12 mouse cellular contexts compared by ENCODE assay signal in genomic region chr4:133052995-133053572, GRCm38 (mm10). TPM values are rescaled to one million over a fixed set of nuclear protein-coding genes. Genes with fewer than 3 reads are reported as not detected.
DNase-seq lines count a peak whose midpoint lies in the region; ATAC-seq lines count a peak whose summit lies in the region.
"Had no signal": no experiment of that assay in that cellular context is flagged by ENCODE, and none has a peak within 500 bp of the region (broad histone marks: within the 10 kb centered on the region; RNA-seq: fewer than 3 reads in every experiment).

No protein-coding gene starts in this region.

- no peaks in the 10 kb centered on the region for H3K27me3 ChIP-seq in heart, embryonic 13.5 days (replicated peaks)
- no peaks in the 10 kb centered on the region for H3K27me3 ChIP-seq in megakaryocyte, embryonic 14.5 days (replicated peaks)
- no peaks in the 10 kb centered on the region for H3K27me3 ChIP-seq in hindbrain, embryonic 16.5 days (replicated peaks; ENCODE audit: control insufficient read depth, insufficient read depth, low read length)
- no peaks in the 10 kb centered on the region for H3K27me3 ChIP-seq in stomach, embryonic 15.5 days (replicated peaks)
- H3K27me3 ChIP-seq: neural tube, embryonic 12.5 days had no signal

- ATAC-seq in heart, embryonic 13.5 days (ENCODE audit: extremely low read depth, insufficient number of reproducible peaks, low FRiP score, low TSS enrichment): no peak
- ATAC-seq in megakaryocyte, adult 5-6 weeks (ENCODE audit: poor library complexity, severe bottlenecking): no peak
- no peak for ATAC-seq in hindbrain, embryonic 16.5 days
- ATAC-seq in stomach, embryonic 15.5 days (ENCODE audit: insufficient read depth, low FRiP score, low read depth): no peak
- ATAC-seq: lung, postnatal 0 days had no signal

- peak overlapping the region; percentile 75 for H3K9ac ChIP-seq in heart, embryonic 13.5 days
- no peak overlapping the region for H3K9ac ChIP-seq in hindbrain, embryonic 16.5 days (ENCODE audit: low read depth, low read length)
- no peak overlapping the region for H3K9ac ChIP-seq in stomach, embryonic 15.5 days
- H3K9ac ChIP-seq: neural tube, embryonic 12.5 days had no signal

- no peak overlapping the region for H3K4me3 ChIP-seq in heart, embryonic 13.5 days
- peak overlapping the region; percentile 26 for H3K4me3 ChIP-seq in megakaryocyte, embryonic 14.5 days (replicated peaks)
- no peak overlapping the region for H3K4me3 ChIP-seq in hindbrain, embryonic 16.5 days (ENCODE audit: low read length)
- no peak overlapping the region for H3K4me3 ChIP-seq in stomach, embryonic 15.5 days (replicated peaks)
- H3K4me3 ChIP-seq: neural tube, embryonic 12.5 days had no signal

- DNase-seq in heart, postnatal 25 days (ENCODE audit: low spot score): no peak
- no peak for DNase-seq in right cerebral cortex, adult 2 months (ENCODE audit: low spot score in 2 of 2)
- DNase-seq in testis, postnatal 10 days (ENCODE audit: low spot score): no peak
- DNase-seq: kidney, postnatal 25 days; right cerebral cortex, postnatal 25 days had no signal

- peak overlapping the region; percentile 96 for H3K27ac ChIP-seq in heart, embryonic 13.5 days (replicated peaks)
- peak overlapping the region; percentile 16; the same call in 1 of the 2 replicates for H3K27ac ChIP-seq in hindbrain, embryonic 16.5 days (ENCODE audit: low read depth, low read length)
- H3K27ac ChIP-seq in stomach, embryonic 15.5 days: peak overlapping the region; percentile 13; the same call in 1 of the 2 replicates
- H3K27ac ChIP-seq: neural tube, embryonic 12.5 days had no signal

- 67% methylated on average over 13 of the region's 13 CpGs for WGBS in heart, embryonic 13.5 days
- 79% methylated on average over 13 of the region's 13 CpGs for WGBS in hindbrain, embryonic 16.5 days
- WGBS in stomach, embryonic 15.5 days: 66% methylated on average over 13 of the region's 13 CpGs

- intact Hi-C loops in heart, postnatal 25 days (cut with DNase I): no loop called here

- no peak overlapping the region for H3K4me2 ChIP-seq in heart, embryonic 13.5 days
- no peak overlapping the region for H3K4me2 ChIP-seq in hindbrain, embryonic 16.5 days (ENCODE audit: low read length)
- no peak overlapping the region for H3K4me2 ChIP-seq in stomach, embryonic 15.5 days
- H3K4me2 ChIP-seq: neural tube, embryonic 12.5 days had no signal

- H3K36me3 ChIP-seq in heart, embryonic 13.5 days: peaks cover 21% of the 10 kb centered on the region
- peaks cover 78% of the 10 kb centered on the region for H3K36me3 ChIP-seq in megakaryocyte, embryonic 14.5 days (replicated peaks; ENCODE audit: low read length)
- no peaks in the 10 kb centered on the region; the same call in 1 of the 2 replicates for H3K36me3 ChIP-seq in hindbrain, embryonic 16.5 days (ENCODE audit: control insufficient read depth, insufficient read depth, low read length)
- H3K36me3 ChIP-seq in stomach, embryonic 15.5 days: 0 out of 2 replicates have a peak, but pooled peaks cover 4% of the 10 kb centered on the region

- H3K9me3 ChIP-seq in heart, embryonic 13.5 days: no peaks in the 10 kb centered on the region
- H3K9me3 ChIP-seq in megakaryocyte, embryonic 14.5 days: no peaks in the 10 kb centered on the region
- H3K9me3 ChIP-seq in hindbrain, embryonic 16.5 days (ENCODE audit: control insufficient read depth, low read length): no peaks in the 10 kb centered on the region
- no peaks in the 10 kb centered on the region for H3K9me3 ChIP-seq in stomach, embryonic 15.5 days
- H3K9me3 ChIP-seq: neural tube, embryonic 12.5 days had no signal

- H3K4me1 ChIP-seq in heart, embryonic 13.5 days: peaks cover 99% of the 10 kb centered on the region
- H3K4me1 ChIP-seq in megakaryocyte, embryonic 14.5 days: peaks cover 100% of the 10 kb centered on the region
- H3K4me1 ChIP-seq in hindbrain, embryonic 16.5 days (ENCODE audit: control insufficient read depth, insufficient read depth, low read depth, low read length): peaks cover 65% of the 10 kb centered on the region
- H3K4me1 ChIP-seq in stomach, embryonic 15.5 days: peaks cover 96% of the 10 kb centered on the region

RNA-seq across cellular contexts. Expression of gene Ahdc1, which starts 42.0 kb away (rescaled TPM):
- 6.5 and 6.9 TPM in 2 replicates for polyA plus RNA-seq in heart, embryonic 13.5 days (2015; fragmentation: Nextera tagmentation; extraction: Ambion mirVana)
- total RNA-seq in heart, postnatal 25 days (2021): 10 to 100 TPM; 43.2 to 50.4 TPM
- 42.4 and 114 TPM in 2 replicates for polyA plus RNA-seq in megakaryocyte, embryonic 14.5 days (2012; ENCODE audit: insufficient read depth, low replicate concordance)
- 3.0 and 4.4 TPM in 2 replicates for total RNA-seq in megakaryocyte, adult 5-6 weeks (2015)
- total RNA-seq in megakaryocyte, adult 5-6 weeks (2017): 0.77 and 3.6 TPM in 2 replicates
- 10.4 and 11.6 TPM in 2 replicates for polyA plus RNA-seq in hindbrain, embryonic 16.5 days (2015; fragmentation: Nextera tagmentation; extraction: Ambion mirVana)
- polyA plus RNA-seq in stomach, embryonic 15.5 days (2015; fragmentation: Nextera tagmentation; extraction: Ambion mirVana): 8.2 and 9.3 TPM in 2 replicates

Comparison
In these comparisons a context has a peak if more than half of its experiments do, and no peak if none do; other contexts are left out.
1. H3K27ac ChIP-seq: peak in every context shown above with its lines; median percentile 96 in heart, embryonic 13.5 days; 16 in hindbrain, embryonic 16.5 days; 13 in stomach, embryonic 15.5 days.